Mouse (Mus musculus) left cerebral cortex, postnatal 10 days (tissue): ENCODE measurements around the gene Gale. TPM values are rescaled to one million over a fixed set of nuclear protein-coding genes. Genes with fewer than 3 reads are reported as not detected.

Source experiments
- DNase-seq, 2 experiments: peaks; one replicate each; pipeline ENCODE4 v3.0.0; 2021 to 2022; ENCODE audit warnings: low spot score in 2 of 2, mixed read lengths in 1 of 2; ENCODE audit errors: extremely low spot score in 1 of 2
- intact Hi-C: fragments of 180-260 bp; cut with DNase I; formaldehyde crosslinking; loops from one replicate; pipeline ENCODE4 v1.15.1; 2025
- total RNA-seq, 2 experiments: library from RNA; stranded (reverse); gene quantifications; 2 replicates each; pipeline ENCODE4 v1.2.3; 2021

Gene Gale
- 10 to 100 TPM; 28.0 to 29.7 TPM for total RNA-seq

DNA sequence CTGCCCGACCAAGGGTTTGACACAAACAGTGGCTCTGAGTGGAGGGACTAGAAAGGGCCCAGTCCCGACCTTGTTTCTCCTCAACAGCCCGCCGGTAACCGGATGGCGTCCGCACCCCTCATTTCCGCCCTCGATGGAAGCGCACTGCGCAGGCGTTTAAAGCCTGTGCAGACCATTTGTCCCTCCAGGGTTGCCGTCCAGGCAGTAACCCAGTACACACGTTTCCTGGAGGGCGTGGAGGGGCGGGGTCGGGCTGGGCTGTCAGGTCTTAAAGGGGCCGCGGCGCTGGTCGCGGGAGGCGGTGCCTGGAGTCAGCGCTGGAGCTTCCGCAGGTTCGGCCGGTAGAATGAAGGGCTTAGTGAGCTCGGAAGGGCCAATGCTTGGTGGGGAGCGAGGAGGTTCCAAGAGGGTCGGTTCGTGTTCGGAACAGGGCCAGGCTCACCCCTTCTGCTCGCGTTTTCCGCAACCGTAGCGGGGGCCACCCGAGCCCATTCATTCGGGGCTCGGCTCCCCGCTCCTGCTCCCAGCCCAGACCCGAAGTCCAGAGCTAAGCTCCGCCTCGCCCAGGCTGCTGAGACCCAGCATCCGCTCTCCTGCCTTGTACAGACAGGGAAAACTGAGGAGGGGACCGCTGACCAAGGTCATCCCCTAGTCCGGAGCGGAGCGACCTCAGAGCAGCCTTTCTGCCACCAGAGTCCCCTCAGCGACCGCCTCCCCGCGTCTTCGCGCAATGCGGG is at the start of gene Gale:
Gene Gale (plus strand): TSS at position 271 of the 737 bp plus-strand sequence.
- intact Hi-C loops, result no loop called here
- peak; percentile 92 to 97 for DNase-seq

- no peak for DNase-seq
- intact Hi-C loops, result no loop called here
Observed at GRCm38 (mm10) chr4:135918635-135919279, 44.8 kb upstream of the Gale start.

GRCm38 (mm10) chr4:135919280-135919639 is 44.3 kb upstream of the Gale start:
- intact Hi-C loops, result no loop called here
- no peak for DNase-seq

DNA sequence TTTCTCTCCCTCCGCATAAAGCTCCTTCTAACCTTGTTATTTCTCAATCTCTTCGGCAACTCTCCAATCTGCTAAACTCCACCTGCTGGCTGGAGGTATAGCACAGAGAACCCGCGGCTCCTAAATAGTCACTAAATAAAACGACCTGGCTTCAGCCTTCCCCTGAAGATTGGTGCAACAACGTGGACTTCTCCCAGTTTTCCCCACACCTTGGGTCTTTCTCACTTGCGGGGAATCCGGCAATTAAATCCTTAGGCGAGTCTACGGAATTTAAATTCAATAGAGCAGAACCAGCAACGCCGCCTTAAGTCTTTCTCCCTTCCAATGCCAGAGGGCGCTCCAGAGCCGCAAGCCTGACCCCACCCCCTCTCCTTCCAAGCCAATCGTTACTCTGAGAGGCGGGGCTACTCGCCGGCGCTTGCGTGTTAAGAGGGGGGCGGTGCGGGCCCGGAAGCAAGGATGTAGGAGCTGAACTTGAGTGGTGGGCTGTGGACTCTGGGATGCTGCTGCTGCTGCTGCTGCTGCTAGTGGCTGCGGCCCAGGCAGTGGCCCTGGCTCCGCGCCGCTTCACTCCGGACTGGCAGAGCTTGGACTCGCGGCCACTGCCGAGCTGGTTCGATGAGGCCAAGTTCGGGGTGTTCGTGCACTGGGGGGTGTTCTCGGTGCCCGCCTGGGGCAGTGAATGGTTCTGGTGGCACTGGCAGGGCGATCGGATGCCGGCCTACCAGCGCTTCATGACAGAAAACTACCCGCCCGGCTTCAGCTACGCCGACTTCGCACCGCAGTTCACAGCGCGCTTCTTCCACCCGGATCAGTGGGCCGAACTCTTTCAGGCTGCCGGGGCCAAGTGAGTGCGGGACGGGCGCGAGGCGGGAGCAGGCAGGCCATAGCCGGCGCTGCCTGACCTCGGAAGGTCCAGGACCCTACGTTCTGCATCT is 43.0 kb upstream of the Gale start, which contains the start of gene Fuca1:
Gene Fuca1 (plus strand): TSS at position 432 of the 938 bp plus-strand sequence.
- peak; percentile 93 to 96 for DNase-seq
- intact Hi-C loops, result loop anchor here (2.0 kb wide), 1 partner anchor 118 kb away; no protein-coding TSS in a partner anchor

DNA sequence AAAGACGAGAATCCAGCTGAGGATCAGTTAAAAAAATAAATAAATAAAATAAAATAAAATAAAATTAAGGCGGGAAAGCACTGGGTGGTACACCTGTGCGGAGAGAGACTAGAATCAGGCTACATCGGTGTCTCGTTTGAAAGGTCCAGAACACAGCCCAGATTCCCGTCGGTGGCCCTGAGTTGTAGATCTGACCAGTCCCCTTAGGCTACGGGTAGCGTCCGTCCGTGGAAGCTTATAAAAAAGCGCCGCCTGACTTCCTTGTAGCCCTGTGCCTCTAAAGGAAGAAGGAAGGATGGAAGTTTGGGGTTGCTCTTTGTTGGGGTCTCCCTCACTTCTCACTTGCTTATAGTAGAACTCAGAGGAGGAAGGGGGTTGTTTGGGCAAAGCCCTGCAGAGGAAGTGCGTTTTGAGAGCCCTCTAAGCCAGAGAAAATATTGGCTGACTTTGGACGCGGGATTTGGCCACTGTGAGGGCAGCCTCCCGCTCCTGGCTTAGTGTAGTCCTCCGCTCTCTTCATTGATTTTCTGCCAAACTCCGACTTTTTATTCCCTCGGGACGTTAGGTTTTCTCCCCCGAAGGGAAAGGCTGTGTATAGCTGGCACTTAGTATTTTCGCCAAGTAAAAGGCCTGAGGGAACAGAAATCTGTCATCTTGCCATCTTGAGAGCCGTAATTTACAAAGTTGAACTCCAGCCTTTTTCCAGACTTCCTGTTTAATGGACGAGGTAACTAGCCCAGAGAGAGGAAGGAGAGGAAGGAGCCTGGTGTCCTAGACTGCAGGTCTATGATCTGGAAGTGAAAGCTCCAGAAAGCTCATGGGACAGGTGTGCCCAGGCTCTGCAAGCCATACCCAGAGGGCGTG is 42.0 kb upstream of the Gale start:
- intact Hi-C loops, result loop anchor here (2.0 kb wide), 1 partner anchor 119 kb away; no protein-coding TSS in a partner anchor
- no peak for DNase-seq

GRCm38 (mm10) chr4:135922190-135922589 is 41.3 kb upstream of the Gale start:
- intact Hi-C loops, result no loop called here
- no peak for DNase-seq

DNA sequence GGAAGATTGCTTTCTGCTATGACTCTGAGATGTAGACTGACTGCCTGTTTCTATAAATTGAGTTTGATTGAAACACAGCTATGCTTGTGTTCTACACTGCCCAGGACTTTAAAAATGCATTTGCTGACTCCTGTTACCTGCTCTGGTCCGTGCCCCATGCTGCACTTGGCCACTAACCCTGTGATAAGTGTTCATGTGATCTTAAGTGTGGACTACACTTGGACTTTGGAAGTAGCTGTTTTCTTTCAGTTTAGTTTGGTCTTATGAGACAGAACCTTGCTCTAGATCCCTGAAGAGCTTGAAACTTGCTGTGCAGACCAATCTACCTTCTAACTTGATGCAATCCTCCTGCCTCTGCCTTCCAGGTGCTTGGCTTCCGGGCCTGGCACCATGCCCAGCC is 39.1 kb upstream of the Gale start:
- intact Hi-C loops, result no loop called here
- no peak for DNase-seq

- intact Hi-C loops, result no loop called here
- DNase-seq, result no peak
Observed at GRCm38 (mm10) chr4:135925341-135925740, 38.2 kb upstream of the Gale start.

DNA sequence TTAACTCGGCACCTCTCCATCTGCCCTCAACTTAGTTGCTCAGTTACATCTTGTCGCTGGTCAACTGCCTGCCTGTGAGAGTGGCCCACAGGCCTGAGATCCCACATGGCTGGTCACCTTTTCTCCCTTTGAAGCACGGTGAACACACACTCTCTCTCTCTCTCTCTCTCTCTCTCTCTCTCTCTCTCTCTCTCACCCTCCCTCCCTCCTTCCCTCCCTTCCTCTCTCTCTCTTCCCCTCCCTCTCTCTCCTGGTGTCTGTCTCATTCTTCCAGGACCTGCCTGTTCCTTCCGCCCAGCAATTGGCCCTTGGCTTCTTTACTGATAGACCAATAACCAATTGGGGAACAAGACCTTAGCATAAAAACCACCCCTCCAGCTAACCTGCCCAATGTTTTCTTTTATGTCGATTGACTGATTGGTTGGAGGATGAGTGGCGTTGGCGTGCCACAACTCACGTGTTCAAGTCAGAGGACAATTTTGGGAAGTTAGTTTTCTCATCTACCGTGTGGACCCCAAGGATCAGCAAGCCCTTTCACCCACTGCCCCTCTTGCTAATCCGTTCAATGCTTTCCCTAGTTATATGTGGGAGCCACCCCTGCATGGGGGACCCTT is 37.2 kb upstream of the Gale start:
- intact Hi-C loops, result no loop called here
- DNase-seq, result no peak

DNA sequence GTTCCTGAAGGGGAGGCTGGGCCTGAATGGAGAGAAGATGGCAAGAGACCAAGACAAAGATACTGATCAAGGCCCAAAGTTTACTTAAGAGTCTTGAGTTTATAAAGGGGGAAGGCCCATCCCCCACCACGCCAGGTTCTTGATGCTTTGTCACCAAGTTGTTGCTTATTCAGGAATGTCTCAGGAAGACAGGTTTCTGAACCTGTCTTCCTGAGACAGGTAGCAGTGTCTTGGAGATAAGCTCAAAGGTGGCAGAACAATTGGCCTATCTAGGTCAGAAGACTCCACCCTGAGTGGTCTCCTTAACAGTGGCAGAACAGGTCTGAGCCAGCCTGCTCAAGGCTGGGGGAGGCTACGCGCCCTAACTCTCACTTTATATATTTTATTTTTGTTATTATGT is 36.7 kb upstream of the Gale start:
- intact Hi-C loops, result no loop called here
- no peak for DNase-seq

- intact Hi-C loops, result no loop called here
- no peak for DNase-seq
Observed at GRCm38 (mm10) chr4:135928376-135928775, 35.2 kb upstream of the Gale start.

GRCm38 (mm10) chr4:135929405-135929804 is 34.1 kb upstream of the Gale start:
- intact Hi-C loops, result no loop called here
- no peak for DNase-seq

GRCm38 (mm10) chr4:135929828-135930227 is 33.7 kb upstream of the Gale start:
- intact Hi-C loops, result no loop called here
- DNase-seq, result no peak

DNA sequence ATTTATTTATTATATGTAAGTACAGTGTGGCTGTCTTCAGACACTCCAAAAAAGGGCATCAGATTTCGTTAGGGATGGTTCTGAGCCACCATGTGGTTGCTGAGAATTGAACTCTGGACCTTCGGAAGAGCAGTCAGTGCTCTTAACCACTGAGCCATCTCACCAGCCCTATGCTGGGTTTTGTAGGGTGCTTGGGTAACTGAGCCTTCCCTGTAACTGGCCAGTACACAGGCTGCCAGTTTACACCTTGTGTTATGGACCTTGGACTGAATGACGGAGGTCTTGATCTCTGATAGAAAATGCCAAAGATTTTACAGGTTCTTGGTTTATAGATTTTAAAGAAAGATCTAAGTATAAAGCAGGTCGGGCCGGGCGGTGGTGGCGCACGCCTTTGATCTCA is 33.3 kb upstream of the Gale start:
- intact Hi-C loops, result no loop called here
- DNase-seq, result no peak

DNA sequence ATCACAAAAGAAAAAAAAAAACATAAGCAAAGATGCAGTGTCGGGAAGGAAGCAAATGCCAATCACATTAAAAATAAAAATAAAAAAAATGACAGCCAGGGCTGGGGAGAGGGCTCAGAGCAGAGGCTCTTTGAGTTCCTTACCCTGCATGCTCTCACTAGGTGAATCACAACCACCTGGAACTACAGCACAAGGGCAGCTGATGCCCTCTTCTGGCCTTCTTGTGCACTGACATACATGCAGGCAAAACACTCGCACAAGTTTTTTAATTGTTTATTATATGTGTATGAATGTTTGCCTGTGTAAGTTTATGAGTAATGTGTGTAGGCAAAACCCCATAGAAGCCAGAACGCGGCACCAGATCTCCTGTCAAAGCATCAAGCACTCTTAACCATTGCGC is 31.7 kb upstream of the Gale start:
- intact Hi-C loops, result no loop called here

GRCm38 (mm10) chr4:135934708-135935500 is 28.6 kb upstream of the Gale start:
- no peak for DNase-seq
- intact Hi-C loops, result no loop called here

More for the DNA sequence above, 31.7 kb upstream of the Gale start:
- no peak for DNase-seq

DNA sequence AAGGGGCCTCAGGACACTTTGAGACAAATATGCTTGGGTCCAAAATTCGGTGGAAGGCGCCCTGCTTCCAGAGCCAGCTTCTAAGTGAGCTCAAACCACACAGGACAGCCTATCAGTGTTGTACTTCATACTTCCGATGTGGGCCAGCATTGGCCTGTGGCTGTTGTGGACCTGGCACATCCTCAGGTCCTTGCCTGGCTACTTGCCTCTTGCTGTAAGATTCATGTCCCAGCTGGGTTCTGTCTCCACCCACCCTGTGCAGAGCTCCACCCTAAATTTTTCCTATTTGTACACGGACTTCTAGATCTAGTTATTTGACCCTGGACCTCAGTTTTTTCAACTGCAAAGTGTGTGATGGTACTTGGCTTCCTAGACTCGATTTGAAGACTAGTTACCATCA is 28.0 kb upstream of the Gale start:
- intact Hi-C loops, result no loop called here
- DNase-seq, result no peak
